Mouse (Mus musculus) heart, adult 2 months (tissue): ENCODE measurements around the gene Phpt1.

ENCODE experiments used
- CTCF ChIP-seq: fragments of 200-600 bp; IDR thresholded peaks from 2 replicates; pipeline ENCODE4 v1.8.1; 2022; ENCODE audit warnings: antibody characterized with exemption, mild to moderate bottlenecking, moderate library complexity
- EP300 ChIP-seq: fragments of 200-500 bp; IDR thresholded peaks from 2 replicates; pipeline ENCODE4 v1.6.1; 2011; ENCODE audit warnings: low read depth, low read length, control low read depth; ENCODE audit not compliant: insufficient read depth
- POLR2A ChIP-seq: fragments of 200-500 bp; IDR thresholded peaks from 2 replicates; pipeline ENCODE4 v1.6.1; 2011; ENCODE audit warnings: mild to moderate bottlenecking, low read depth, low read length, control low read depth; ENCODE audit not compliant: insufficient read depth

DNA sequence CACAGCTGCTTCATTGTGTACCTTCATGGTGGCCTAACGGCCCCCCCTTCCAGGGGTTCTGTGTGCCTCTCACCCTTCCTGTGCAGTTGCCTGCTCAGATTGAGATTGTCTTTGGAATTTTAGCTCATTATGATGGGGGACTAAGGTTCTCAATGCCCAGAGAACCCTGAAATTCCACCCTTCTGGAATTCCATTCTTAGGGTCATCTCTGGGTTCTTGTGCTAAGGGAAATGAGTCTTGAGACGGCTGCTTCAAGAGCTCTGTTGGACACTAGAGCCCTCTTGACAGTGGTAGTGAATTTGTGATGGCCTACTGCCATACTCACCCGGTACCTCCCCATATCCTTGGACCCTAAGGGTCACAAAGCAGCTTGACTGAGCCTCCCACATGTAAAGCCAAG lies 42.6 kb upstream of the Phpt1 start, which contains the start of gene Ccdc183:
- no peak for TF ChIP-seq POLR2A
- TF ChIP-seq CTCF, result no peak
- TF ChIP-seq EP300, result no peak
